ENCODE assay signal across 22 mouse cellular contexts in the genomic region with DNA sequence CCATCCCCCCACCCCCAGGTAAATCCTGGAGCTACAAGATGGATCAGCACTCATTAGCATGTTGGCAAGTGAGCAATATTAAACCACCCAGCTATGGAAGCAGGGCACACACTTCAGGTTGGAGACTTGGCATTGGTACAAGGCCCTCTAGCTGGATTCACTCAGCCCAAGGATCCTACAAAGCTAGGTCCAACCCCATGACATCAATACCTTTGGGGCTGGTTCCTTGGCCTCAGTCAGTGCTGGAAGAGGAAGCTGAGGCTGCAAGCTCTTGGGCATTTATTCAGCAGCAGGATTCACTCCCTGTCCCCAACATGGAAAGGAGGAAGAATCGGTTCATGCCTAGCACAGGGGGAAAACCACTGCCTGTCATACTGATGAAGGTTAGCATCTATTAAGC.
A peak's percentile ranks its signal among the peaks of the same experiment; 100 is the strongest.
DNase-seq lines count a peak whose midpoint lies in the region; ATAC-seq and TF ChIP-seq lines count a peak whose summit lies in the region.
"Had no signal": no experiment of that assay in that cellular context is flagged by ENCODE, and none has a peak within 500 bp of the region (broad histone marks: within the 10 kb centered on the region; RNA-seq: fewer than 3 reads in every experiment).

No protein-coding gene starts in this region.

- H3K4me1 ChIP-seq in cerebellum, adult 2 months (ENCODE audit: control insufficient read depth, insufficient read depth, low read length): peaks cover 33% of the 10 kb centered on the region
- peaks cover 27% of the 10 kb centered on the region for H3K4me1 ChIP-seq in midbrain, embryonic 13.5 days (replicated peaks)
- H3K4me1 ChIP-seq in midbrain, embryonic 16.5 days (ENCODE audit: control insufficient read depth, insufficient read depth, low read length): peaks cover 9% of the 10 kb centered on the region
- H3K4me1 ChIP-seq: heart, embryonic 10.5 days; intestine, embryonic 15.5 days had no signal

- H3K27ac ChIP-seq in cerebellum, adult 2 months (ENCODE audit: insufficient read depth, low read length): no peak overlapping the region
- no peak overlapping the region for H3K27ac ChIP-seq in midbrain, embryonic 13.5 days
- no peak overlapping the region; the same call in 1 of the 2 replicates for H3K27ac ChIP-seq in midbrain, embryonic 16.5 days (ENCODE audit: low read length)
- H3K27ac ChIP-seq: heart, adult 2 months; heart, embryonic 10.5 days; heart, embryonic 13.5 days; hindbrain, embryonic 13.5 days; intestine, embryonic 15.5 days had no signal

- no peaks in the 10 kb centered on the region for H3K36me3 ChIP-seq in midbrain, embryonic 13.5 days
- no peaks in the 10 kb centered on the region for H3K36me3 ChIP-seq in midbrain, embryonic 16.5 days (ENCODE audit: control insufficient read depth, insufficient read depth, low read length)
- H3K36me3 ChIP-seq: G1E; heart, embryonic 10.5 days; heart, embryonic 13.5 days; hindbrain, embryonic 13.5 days; intestine, embryonic 15.5 days had no signal

- H3K9ac ChIP-seq in midbrain, embryonic 13.5 days (replicated peaks): no peak overlapping the region
- H3K9ac ChIP-seq in midbrain, embryonic 16.5 days (ENCODE audit: low read depth, low read length): no peak overlapping the region
- H3K9ac ChIP-seq: forebrain, postnatal 0 days; heart, embryonic 13.5 days; hindbrain, embryonic 13.5 days; intestine, embryonic 15.5 days had no signal

- 0 out of 2 replicates have a peak, but pooled peaks have one; percentile 32 for ATAC-seq in midbrain, embryonic 13.5 days
- no peak for ATAC-seq in midbrain, embryonic 16.5 days
- ATAC-seq: forebrain, postnatal 0 days; intestine, embryonic 15.5 days had no signal

- WGBS in cerebellum, adult 2 months: 88% methylated on average over 1 of the region's 1 CpGs
- 88% methylated on average over 1 of the region's 1 CpGs for WGBS in midbrain, embryonic 13.5 days
- WGBS in midbrain, embryonic 16.5 days: 83% methylated on average over 1 of the region's 1 CpGs

- no peak for TF ChIP-seq POLR2A in cerebellum, adult 2 months (IDR thresholded peaks at IDR 0.05; ENCODE audit: borderline replicate concordance, insufficient read depth, low read length)
- no peak for TF ChIP-seq POLR2A in brain, embryonic 14.5 days (IDR thresholded peaks at IDR 0.05; ENCODE audit: borderline replicate concordance, extremely low read depth, insufficient read depth, insufficient read length, poor library complexity, severe bottlenecking)

- TF ChIP-seq CTCF in cerebellum, adult 2 months (IDR thresholded peaks at IDR 0.05; ENCODE audit: borderline replicate concordance, insufficient read depth, low read depth, low read length): no peak
- no peak for TF ChIP-seq CTCF in brain, embryonic 14.5 days (IDR thresholded peaks at IDR 0.05; ENCODE audit: borderline replicate concordance, extremely low read depth, insufficient read depth, insufficient read length)

- no peak overlapping the region for H3K4me3 ChIP-seq in cerebellum, adult 2 months (replicated peaks; ENCODE audit: insufficient read depth, low read depth, low read length)
- no peak overlapping the region for H3K4me3 ChIP-seq in midbrain, embryonic 13.5 days (replicated peaks)
- H3K4me3 ChIP-seq in midbrain, embryonic 16.5 days (ENCODE audit: low read depth, low read length): no peak overlapping the region
- H3K4me3 ChIP-seq: heart, adult 2 months; heart, embryonic 10.5 days; heart, embryonic 13.5 days; hindbrain, embryonic 13.5 days; intestine, embryonic 15.5 days had no signal

- no peak overlapping the region for H3K4me2 ChIP-seq in midbrain, embryonic 13.5 days (replicated peaks)
- no peak overlapping the region for H3K4me2 ChIP-seq in midbrain, embryonic 16.5 days (ENCODE audit: low read length)
- H3K4me2 ChIP-seq: heart, embryonic 13.5 days; hindbrain, embryonic 13.5 days; intestine, embryonic 15.5 days had no signal

- peak; percentile 53 for DNase-seq in cerebellum, adult 9-11 months
- DNase-seq in cerebellum, adult 2 months: no peak
- DNase-seq in gastrocnemius, adult 18-20 months (ENCODE audit: low spot score): peak; percentile 9
- DNase-seq in gastrocnemius, postnatal 4 days (ENCODE audit: low spot score in 2 of 2): no peak
- DNase-seq in brain, embryonic 14.5 days (ENCODE audit: low read depth): peak; percentile 35
- DNase-seq: B cell, adult 2 months; cerebellum, adult 11-12 months; cerebellum, postnatal 36 days; forebrain, postnatal 0 days; gastrocnemius, postnatal 25 days; heart, adult 2 months; heart, postnatal 14 days; heart, postnatal 4 days; kidney, adult 11 months had no signal

- H3K9me3 ChIP-seq in midbrain, embryonic 13.5 days: no peaks in the 10 kb centered on the region
- H3K9me3 ChIP-seq in midbrain, embryonic 16.5 days (replicated peaks; ENCODE audit: control insufficient read depth, low read length, poor library complexity, severe bottlenecking): no peaks in the 10 kb centered on the region
- H3K9me3 ChIP-seq: G1E; heart, embryonic 10.5 days; heart, embryonic 13.5 days; hindbrain, embryonic 13.5 days; intestine, embryonic 15.5 days had no signal

- H3K27me3 ChIP-seq in cerebellum, adult 2 months (ENCODE audit: control insufficient read depth, insufficient read depth, low read length): no peaks in the 10 kb centered on the region
- H3K27me3 ChIP-seq in midbrain, embryonic 13.5 days: no peaks in the 10 kb centered on the region
- no peaks in the 10 kb centered on the region for H3K27me3 ChIP-seq in midbrain, embryonic 16.5 days (ENCODE audit: control insufficient read depth, insufficient read depth, low read depth, low read length)
- H3K27me3 ChIP-seq: CH12.LX; intestine, embryonic 15.5 days had no signal

Comparison
In these comparisons a context has a peak if more than half of its experiments do, and no peak if none do; other contexts are left out.
1. DNase-seq: peak in cerebellum, adult 9-11 months (single experiment), gastrocnemius, adult 18-20 months (single experiment) and brain, embryonic 14.5 days (single experiment); none in cerebellum, adult 2 months (0 of 2) and gastrocnemius, postnatal 4 days (0 of 2).